Mouse (Mus musculus) erythroblast, embryonic 14.5 days (primary cell): Measurements from ENCODE around the gene Gpr176. TPM values are rescaled to one million over a fixed set of nuclear protein-coding genes. Genes with fewer than 3 reads are reported as not detected.

Experiments used
- H3K27me3 ChIP-seq: 2 replicates; pipeline ENCODE4 v1.6.1; 2012; ENCODE audit warnings: inconsistent platforms; ENCODE audit not compliant: control insufficient read depth
- H3K36me3 ChIP-seq: 2 replicates; pipeline ENCODE4 v1.6.1; 2012; ENCODE audit warnings: mild to moderate bottlenecking, inconsistent platforms; ENCODE audit not compliant: control insufficient read depth
- H3K4me1 ChIP-seq: 2 replicates; pipeline ENCODE4 v1.6.1; 2012; ENCODE audit warnings: inconsistent platforms; ENCODE audit not compliant: control insufficient read depth
- H3K4me3 ChIP-seq: replicated peaks from 2 replicates; pipeline ENCODE3; 2012; ENCODE audit warnings: moderate library complexity, mild to moderate bottlenecking, inconsistent platforms
- H3K9me3 ChIP-seq: 2 replicates; pipeline ENCODE4 v1.6.1; 2012; ENCODE audit warnings: low read length, inconsistent platforms, mixed read lengths; ENCODE audit not compliant: control insufficient read depth
- GATA1 ChIP-seq: IDR thresholded peaks from 2 replicates; pipeline ENCODE4 v1.6.1; 2012; ENCODE audit warnings: low read length, inconsistent platforms, mixed read lengths
- TAL1 ChIP-seq: IDR thresholded peaks from 3 replicates; pipeline ENCODE4 v1.6.1; 2012; ENCODE audit warnings: low read length, inconsistent platforms, mixed read lengths
- polyA plus RNA-seq: library from polyadenylated mRNA; stranded (reverse); fragments of >175 nt; gene quantifications from 2 replicates; pipeline ENCODE4 v1.2.3, GENCODE M21; 2012

Gene Gpr176
- polyA plus RNA-seq, 1 experiment: not detected

DNA sequence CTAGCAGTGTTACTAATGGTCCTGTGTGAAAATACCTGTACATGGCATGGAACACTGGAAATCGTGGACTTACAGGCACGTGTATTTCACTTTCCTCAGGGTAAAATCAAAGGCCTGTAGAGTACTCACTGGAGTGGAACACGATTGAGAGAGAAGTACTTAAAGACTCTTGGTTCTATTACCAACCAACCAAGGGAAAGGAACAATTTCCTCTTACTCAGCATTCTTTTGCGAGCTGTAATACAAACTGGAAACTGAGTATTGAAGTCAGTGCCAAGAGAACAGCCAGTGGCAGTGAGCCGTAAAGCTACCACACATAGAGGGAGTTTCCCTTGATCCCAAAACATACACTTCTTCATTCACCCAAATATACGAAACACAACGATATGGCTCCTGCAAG is 31.9 kb downstream of the Gpr176 start:
- Histone ChIP-seq H3K9me3 (no peaks in the 10 kb centered on the region), H3K4me3 (no peak overlapping the region), H3K27me3 (no peaks in the 10 kb centered on the region), H3K36me3 (no peaks in the 10 kb centered on the region), H3K4me1 (no peaks in the 10 kb centered on the region)
- no peak for TF ChIP-seq TAL1
- TF ChIP-seq GATA1: no peak

- TF ChIP-seq TAL1 (no peak), GATA1 (no peak)
- no peak overlapping the region for H3K4me3 ChIP-seq
- no peaks in the 10 kb centered on the region for H3K9me3 ChIP-seq
- no peaks in the 10 kb centered on the region for H3K4me1 ChIP-seq
- no peaks in the 10 kb centered on the region for H3K27me3 ChIP-seq
- H3K36me3 ChIP-seq: no peaks in the 10 kb centered on the region
These were observed 37.1 kb downstream of the Gpr176 start for GRCm38 (mm10) chr2:118336084-118336483.

DNA sequence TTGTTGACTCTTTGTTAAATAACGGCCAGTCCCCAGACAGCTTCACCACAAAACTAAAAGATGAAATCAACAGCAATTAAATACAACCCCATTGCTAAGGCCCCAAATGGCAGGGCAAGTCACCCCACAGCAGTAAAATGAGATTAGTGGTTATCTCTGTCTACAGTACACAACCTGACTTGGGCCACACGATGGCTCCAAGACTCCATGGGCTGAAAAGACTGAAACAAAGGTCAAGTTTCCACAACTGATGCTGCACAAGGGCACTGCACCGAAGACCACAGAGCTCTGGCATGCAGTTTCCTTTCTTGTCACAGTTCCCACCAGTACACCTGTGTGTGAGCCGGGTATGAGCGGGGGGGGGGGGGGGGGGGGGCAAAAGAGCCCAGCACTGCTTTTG is 50.6 kb downstream of the Gpr176 start:
- TF ChIP-seq TAL1: no peak
- TF ChIP-seq GATA1: no peak
- Histone ChIP-seq H3K9me3 (no peaks in the 10 kb centered on the region), H3K4me3 (no peak overlapping the region), H3K36me3 (no peaks in the 10 kb centered on the region), H3K4me1 (no peaks in the 10 kb centered on the region; the same call in 1 of the 2 replicates), H3K27me3 (no peaks in the 10 kb centered on the region)

DNA sequence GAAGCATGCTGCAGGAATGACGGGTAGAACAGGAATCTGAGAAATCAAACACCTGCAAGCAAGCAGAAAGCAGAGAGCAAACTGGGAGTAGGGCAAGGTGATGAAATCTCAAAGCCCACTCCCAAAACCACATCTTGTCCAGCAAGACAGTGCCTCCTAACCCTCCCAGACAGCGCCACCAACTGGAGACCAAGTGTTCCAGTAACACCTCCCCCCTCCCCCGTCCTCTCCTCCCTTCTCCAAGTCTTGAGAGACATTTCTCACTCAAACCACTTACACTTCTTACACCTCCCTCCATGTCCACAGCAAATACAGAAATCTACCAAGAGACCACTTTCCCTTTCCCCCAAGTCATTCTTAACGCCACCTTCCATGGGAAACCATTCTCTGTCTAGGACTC is 51.4 kb downstream of the Gpr176 start:
- Histone ChIP-seq H3K36me3 (no peaks in the 10 kb centered on the region), H3K4me1 (no peaks in the 10 kb centered on the region; the same call in 1 of the 2 replicates), H3K4me3 (no peak overlapping the region), H3K27me3 (no peaks in the 10 kb centered on the region), H3K9me3 (no peaks in the 10 kb centered on the region)
- TF ChIP-seq TAL1 (no peak), GATA1 (no peak)

DNA sequence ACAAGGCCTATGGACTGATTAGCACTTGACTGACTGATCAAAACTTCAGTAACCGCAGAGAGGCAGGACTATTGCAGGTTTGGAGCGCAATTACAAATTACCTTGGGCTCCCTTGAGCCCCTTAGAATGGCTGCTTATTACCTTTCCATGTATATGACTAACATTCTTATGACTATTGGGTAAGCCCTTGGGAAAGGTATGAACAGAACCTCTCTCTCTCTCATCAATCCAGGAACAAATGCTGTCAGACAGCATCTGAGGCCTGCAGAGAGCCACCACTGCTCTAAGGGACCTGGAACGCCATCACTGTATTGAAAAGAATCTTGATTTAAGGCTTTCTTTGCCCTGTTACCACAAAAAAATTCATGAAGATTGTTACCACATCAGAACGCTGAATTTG is 52.1 kb downstream of the Gpr176 start:
- no peaks in the 10 kb centered on the region for H3K9me3 ChIP-seq
- H3K4me3 ChIP-seq: no peak overlapping the region
- H3K4me1 ChIP-seq: no peaks in the 10 kb centered on the region; the same call in 1 of the 2 replicates
- H3K36me3 ChIP-seq: no peaks in the 10 kb centered on the region
- H3K27me3 ChIP-seq: no peaks in the 10 kb centered on the region
- TF ChIP-seq TAL1 (no peak), GATA1 (no peak)

DNA sequence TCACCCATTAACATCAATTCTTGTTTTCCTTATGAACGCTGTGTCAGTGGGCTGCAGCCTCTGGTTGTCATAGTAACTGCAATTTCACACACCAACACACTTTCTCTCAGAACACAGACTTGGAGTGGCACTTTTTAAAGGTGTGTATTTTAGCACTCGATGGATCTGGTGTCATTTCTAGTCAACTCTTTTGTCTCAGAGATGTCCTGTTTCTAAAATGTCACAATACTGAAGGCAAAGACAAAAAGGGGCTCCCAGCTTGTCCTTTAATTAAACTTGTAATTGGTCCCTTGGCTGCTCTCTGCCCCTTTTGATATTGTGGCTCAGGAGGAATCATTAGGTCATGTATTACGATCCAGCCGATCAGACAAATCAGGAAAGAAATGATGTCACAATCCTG is 52.7 kb downstream of the Gpr176 start:
- no peak overlapping the region for H3K4me3 ChIP-seq
- no peak for TF ChIP-seq GATA1
- no peak for TF ChIP-seq TAL1
- no peaks in the 10 kb centered on the region for H3K27me3 ChIP-seq
- H3K4me1 ChIP-seq: no peaks in the 10 kb centered on the region; the same call in 1 of the 2 replicates
- no peaks in the 10 kb centered on the region for H3K9me3 ChIP-seq
- H3K36me3 ChIP-seq: no peaks in the 10 kb centered on the region

GRCm38 (mm10) chr2:118319176-118319575 is 54.0 kb downstream of the Gpr176 start:
- H3K4me1 ChIP-seq: no peaks in the 10 kb centered on the region; the same call in 1 of the 2 replicates
- TF ChIP-seq TAL1 (no peak), GATA1 (no peak)
- no peak overlapping the region for H3K4me3 ChIP-seq
- no peaks in the 10 kb centered on the region for H3K27me3 ChIP-seq
- no peaks in the 10 kb centered on the region for H3K36me3 ChIP-seq
- H3K9me3 ChIP-seq: no peaks in the 10 kb centered on the region

DNA sequence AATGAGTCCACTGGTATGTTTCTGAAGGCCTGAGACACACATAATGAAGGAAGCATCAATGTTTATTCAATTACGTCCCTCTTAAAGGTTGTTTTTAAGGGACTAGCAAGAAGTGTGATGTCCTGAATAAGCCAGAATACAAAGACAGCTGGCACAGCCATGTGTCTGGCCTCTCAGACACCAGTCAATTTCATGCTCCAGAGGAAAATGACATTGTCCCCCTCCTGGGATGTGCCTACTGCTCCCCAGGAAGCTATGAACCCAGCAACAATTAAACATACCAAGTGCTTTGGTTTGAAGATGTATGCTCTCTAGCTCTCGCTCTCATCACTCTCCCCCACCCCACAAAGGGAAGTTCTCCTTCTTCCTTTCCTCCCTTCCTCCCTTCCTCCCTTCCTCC is 56.3 kb downstream of the Gpr176 start:
- Histone ChIP-seq H3K9me3 (no peaks in the 10 kb centered on the region), H3K4me1 (no peaks in the 10 kb centered on the region), H3K4me3 (no peak overlapping the region), H3K36me3 (no peaks in the 10 kb centered on the region), H3K27me3 (no peaks in the 10 kb centered on the region)
- TF ChIP-seq TAL1: no peak

DNA sequence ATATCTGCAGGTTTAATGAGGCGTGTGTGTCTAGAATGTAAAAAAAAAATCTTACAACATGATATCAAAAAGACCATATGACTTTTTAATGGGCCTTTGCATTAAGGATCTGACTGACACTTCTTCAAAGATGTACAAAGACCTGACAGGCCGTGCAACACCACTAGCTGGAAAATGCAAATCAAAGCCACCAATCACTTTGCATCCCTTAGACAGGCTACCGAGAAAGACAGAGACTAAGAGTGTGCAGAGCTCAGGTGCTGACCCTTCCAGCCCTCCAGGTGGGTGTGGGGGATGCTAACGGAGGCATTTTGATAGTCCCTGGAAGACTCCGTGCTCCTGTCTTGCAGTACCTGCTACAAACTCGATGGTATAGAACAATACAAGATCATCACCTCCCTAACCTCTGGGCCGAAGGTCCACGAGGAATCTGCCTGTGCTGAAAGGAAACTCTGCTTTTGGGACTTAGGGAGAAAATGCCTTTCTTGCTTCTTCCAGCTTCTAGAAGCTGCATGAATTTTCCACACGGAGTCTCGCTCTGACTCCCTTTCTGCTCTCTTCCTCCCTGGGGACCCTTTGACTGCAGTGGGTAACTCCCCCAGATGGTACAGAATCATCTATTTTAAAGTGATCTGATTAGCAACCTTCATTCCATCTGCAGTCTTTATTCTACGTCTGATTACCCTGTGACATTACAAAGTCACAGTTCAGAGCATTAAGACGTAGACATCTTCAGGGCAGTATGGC is 57.4 kb downstream of the Gpr176 start:
- Histone ChIP-seq H3K27me3 (no peaks in the 10 kb centered on the region), H3K36me3 (no peaks in the 10 kb centered on the region), H3K4me3 (no peak overlapping the region), H3K9me3 (no peaks in the 10 kb centered on the region), H3K4me1 (no peaks in the 10 kb centered on the region)
- TF ChIP-seq GATA1 (no peak), TAL1 (no peak)

DNA sequence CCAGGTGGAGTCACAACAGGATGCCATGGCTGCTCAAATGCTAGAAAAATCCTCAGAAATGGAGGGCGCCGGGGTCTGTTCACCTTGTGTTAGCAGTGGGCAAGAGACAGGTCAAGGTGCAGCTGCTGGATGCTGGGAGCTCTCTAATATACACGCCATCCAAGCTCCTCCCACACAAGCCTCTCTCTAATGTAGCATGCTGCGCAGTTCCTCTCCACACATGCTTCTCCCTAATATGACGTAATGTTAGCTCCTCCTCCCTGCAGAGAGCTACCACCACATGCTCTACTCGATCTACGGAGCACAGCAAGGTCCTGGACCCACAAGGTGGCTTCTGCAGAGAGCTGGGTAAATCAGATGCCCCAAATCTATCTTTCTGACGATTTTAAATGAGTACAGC is 65.7 kb downstream of the Gpr176 start:
- Histone ChIP-seq H3K36me3 (no peaks in the 10 kb centered on the region), H3K9me3 (no peaks in the 10 kb centered on the region), H3K27me3 (no peaks in the 10 kb centered on the region), H3K4me3 (no peak overlapping the region), H3K4me1 (no peaks in the 10 kb centered on the region)
- TF ChIP-seq TAL1 (no peak), GATA1 (no peak)
